ENCODE assay signal across 8 mouse cellular contexts in genomic region chr19:4879324-4879703, GRCm38 (mm10). TPM values are rescaled to one million over a fixed set of nuclear protein-coding genes. Genes with fewer than 3 reads are reported as not detected.
DNase-seq lines count a peak whose midpoint lies in the region; ATAC-seq and TF ChIP-seq lines count a peak whose summit lies in the region.

No protein-coding gene starts in this region.

- no peak for TF ChIP-seq POLR2A in MEL (IDR thresholded peaks at IDR 0.05; ENCODE audit: control insufficient read depth in 1 of 2, insufficient read depth in 1 of 2, low read depth in 1 of 2, low read length in 2 of 2, poor library complexity in 1 of 2)

- peak overlapping the region; percentile 94 for H3K4me2 ChIP-seq in heart, embryonic 13.5 days
- H3K4me2 ChIP-seq in hindbrain, embryonic 14.5 days (replicated peaks), result peak overlapping the region; percentile 93
- peak overlapping the region; percentile 69 for H3K4me2 ChIP-seq in midbrain, embryonic 13.5 days (replicated peaks)

- ATAC-seq in heart, embryonic 13.5 days (ENCODE audit: extremely low read depth, insufficient number of reproducible peaks, low FRiP score, low TSS enrichment), result no peak
- ATAC-seq in hindbrain, embryonic 14.5 days (ENCODE audit: low FRiP score), result no peak
- no peak for ATAC-seq in midbrain, embryonic 13.5 days

- H3K27ac ChIP-seq in heart, embryonic 13.5 days (replicated peaks), result no peak overlapping the region
- peak overlapping the region; percentile 66 for H3K27ac ChIP-seq in MEL (ENCODE audit: control insufficient read depth, low read depth, low read length)
- no peak overlapping the region for H3K27ac ChIP-seq in hindbrain, embryonic 14.5 days
- H3K27ac ChIP-seq in midbrain, embryonic 13.5 days, result no peak overlapping the region

- peak overlapping the region; percentile 91 for H3K9ac ChIP-seq in heart, embryonic 13.5 days
- peak overlapping the region; percentile 95 for H3K9ac ChIP-seq in MEL (ENCODE audit: control insufficient read depth, low read depth, low read length, poor library complexity, severe bottlenecking)
- H3K9ac ChIP-seq in hindbrain, embryonic 14.5 days, result peak overlapping the region; percentile 91
- peak overlapping the region; percentile 83 for H3K9ac ChIP-seq in midbrain, embryonic 13.5 days (replicated peaks)

- H3K4me1 ChIP-seq in heart, embryonic 13.5 days, result peaks cover 17% of the 10 kb centered on the region
- H3K4me1 ChIP-seq in MEL (ENCODE audit: control insufficient read depth in 1 of 2, insufficient read depth in 2 of 2, low read length in 2 of 2), result peaks cover 0 to 17% of the 10 kb centered on the region in 2 experiments; a peak in 2 of 4 replicates
- H3K4me1 ChIP-seq in hindbrain, embryonic 14.5 days (replicated peaks; ENCODE audit: control insufficient read depth, insufficient read depth, low read length), result peaks cover 14% of the 10 kb centered on the region
- H3K4me1 ChIP-seq in midbrain, embryonic 13.5 days (replicated peaks), result peaks cover 22% of the 10 kb centered on the region

- H3K4me3 ChIP-seq in heart, embryonic 13.5 days, result peak overlapping the region; percentile 93
- H3K4me3 ChIP-seq in MEL (ENCODE audit: control insufficient read depth in 1 of 2, insufficient read depth in 1 of 2, low read depth in 2 of 2, low read length in 2 of 2), result peak overlapping the region; percentile 88 to 94
- H3K4me3 ChIP-seq in hindbrain, embryonic 14.5 days (replicated peaks; ENCODE audit: low read length), result peak overlapping the region; percentile 93
- H3K4me3 ChIP-seq in midbrain, embryonic 13.5 days (replicated peaks), result peak overlapping the region; percentile 65

- no peak for DNase-seq in heart, adult 9 months (ENCODE audit: low spot score in 2 of 2)
- DNase-seq in MEL (ENCODE audit: low read depth, low spot score), result peak; percentile 38
- no peak for DNase-seq in hindbrain, embryonic 14.5 days (ENCODE audit: low spot score)
- DNase-seq in thymus, postnatal 25 days, result no peak
- no peak for DNase-seq in left cerebral cortex, adult 11 months (ENCODE audit: low spot score)
- DNase-seq in kidney, adult 11 months, result no peak

- H3K27me3 ChIP-seq in heart, embryonic 13.5 days (replicated peaks), result peaks cover 13% of the 10 kb centered on the region
- H3K27me3 ChIP-seq in MEL (ENCODE audit: control insufficient read depth in 1 of 2, insufficient read depth in 2 of 2, low read length in 2 of 2), result no peaks in the 10 kb centered on the region
- H3K27me3 ChIP-seq in hindbrain, embryonic 14.5 days (ENCODE audit: control insufficient read depth, insufficient read depth, low read length), result no peaks in the 10 kb centered on the region
- peaks cover 10% of the 10 kb centered on the region; the same call in 1 of the 2 replicates for H3K27me3 ChIP-seq in midbrain, embryonic 13.5 days

- TF ChIP-seq RAD21 in MEL (IDR thresholded peaks at IDR 0.05; ENCODE audit: low read depth, low read length), result no peak

- peaks cover 16% of the 10 kb centered on the region for H3K79me2 ChIP-seq in MEL (ENCODE audit: control insufficient read depth, insufficient read depth, low read length, poor library complexity)

- WGBS in heart, embryonic 13.5 days, result 58% methylated on average over 10 of the region's 10 CpGs
- WGBS in hindbrain, embryonic 14.5 days, result 69% methylated on average over 10 of the region's 10 CpGs
- 68% methylated on average over 10 of the region's 10 CpGs for WGBS in midbrain, embryonic 13.5 days

- no peak for TF ChIP-seq EP300 in MEL (IDR thresholded peaks at IDR 0.05; ENCODE audit: low read depth in 1 of 2, low read length in 2 of 2)

- no peaks in the 10 kb centered on the region for H3K9me3 ChIP-seq in heart, embryonic 13.5 days
- H3K9me3 ChIP-seq in MEL (replicated peaks; ENCODE audit: insufficient read depth, low read length), result no peaks in the 10 kb centered on the region
- H3K9me3 ChIP-seq in hindbrain, embryonic 14.5 days (ENCODE audit: control insufficient read depth, low read length), result no peaks in the 10 kb centered on the region
- H3K9me3 ChIP-seq in midbrain, embryonic 13.5 days, result no peaks in the 10 kb centered on the region

- H3K36me3 ChIP-seq in heart, embryonic 13.5 days, result peaks cover 11% of the 10 kb centered on the region
- peaks cover 0 to 9% of the 10 kb centered on the region in 2 experiments; a peak in 2 of 4 replicates for H3K36me3 ChIP-seq in MEL (ENCODE audit: control insufficient read depth in 1 of 2, insufficient read depth in 2 of 2, low read length in 2 of 2)
- peaks cover 18% of the 10 kb centered on the region; the same call in 1 of the 2 replicates for H3K36me3 ChIP-seq in hindbrain, embryonic 14.5 days (replicated peaks; ENCODE audit: control insufficient read depth, insufficient read depth)
- H3K36me3 ChIP-seq in midbrain, embryonic 13.5 days, result peaks cover 19% of the 10 kb centered on the region

- no peak for TF ChIP-seq CTCF in MEL (IDR thresholded peaks at IDR 0.05 in 2 of 3, conservative IDR thresholded peaks at IDR 0.05 in 1 of 3; ENCODE audit: control insufficient read depth in 1 of 3, insufficient read depth in 1 of 3, low read depth in 2 of 3, low read length in 3 of 3, poor library complexity in 1 of 3, severe bottlenecking in 1 of 3)

TF ChIP-seq in MEL, 35 proteins besides CTCF, POLR2A, EP300 and RAD21:
- peak; percentile 57 for TF ChIP-seq ZNF384 (IDR thresholded peaks at IDR 0.05; ENCODE audit: low read depth, low read length)
- no peak for TF ChIP-seq ELF1 (IDR thresholded peaks at IDR 0.05; ENCODE audit: low read depth, low read length)
- no peak for TF ChIP-seq GABPA (IDR thresholded peaks at IDR 0.05; ENCODE audit: low read depth, low read length)
- TF ChIP-seq MEF2A (IDR thresholded peaks at IDR 0.05; ENCODE audit: extremely low read depth, insufficient replicate concordance, low read depth, low read length, poor library complexity, severe bottlenecking), result no peak
- no peak for TF ChIP-seq TAL1 (IDR thresholded peaks at IDR 0.05; ENCODE audit: low read length)

RNA-seq across cellular contexts. Expression of gene Zdhhc24, which starts 0.8 kb away (rescaled TPM):
- polyA plus RNA-seq in heart, embryonic 13.5 days (2015; fragmentation: Nextera tagmentation; extraction: Ambion mirVana), result 8.4 and 8.6 TPM in 2 replicates
- 12.9 and 15.8 TPM in 2 replicates for total RNA-seq in MEL (2012; rRNA removed)
- 10 to 100 TPM in 1 of 2 experiments, not detected in 1; 21.1 TPM for polyA plus RNA-seq in MEL (2012; ENCODE audit: insufficient read depth in 1 of 2, insufficient read length in 2 of 2, low read depth in 1 of 2, low replicate concordance in 2 of 2, missing spikeins in 1 of 2)
- polyA plus RNA-seq in hindbrain, embryonic 14.5 days (2014; fragmentation: Nextera tagmentation; extraction: Ambion mirVana), result 17.0 and 17.7 TPM in 2 replicates
- polyA plus RNA-seq in midbrain, embryonic 13.5 days (2015; fragmentation: Nextera tagmentation; extraction: Ambion mirVana), result 22.7 and 24.1 TPM in 2 replicates

RNA-seq across cellular contexts. Expression of gene Actn3, which starts 1.6 kb away (rescaled TPM):
- polyA plus RNA-seq in heart, embryonic 13.5 days (2015; fragmentation: Nextera tagmentation; extraction: Ambion mirVana), result 2.8 and 3.9 TPM in 2 replicates
- 1.0 and 1.3 TPM in 2 replicates for total RNA-seq in MEL (2012; rRNA removed)
- under 1 TPM in 1 of 2 experiments, not detected in 1; 0.65 TPM for polyA plus RNA-seq in MEL (2012; ENCODE audit: insufficient read depth in 1 of 2, insufficient read length in 2 of 2, low read depth in 1 of 2, low replicate concordance in 2 of 2, missing spikeins in 1 of 2)
- polyA plus RNA-seq in hindbrain, embryonic 14.5 days (2014; fragmentation: Nextera tagmentation; extraction: Ambion mirVana), result 2.9 and 3.2 TPM in 2 replicates
- polyA plus RNA-seq in midbrain, embryonic 13.5 days (2015; fragmentation: Nextera tagmentation; extraction: Ambion mirVana), result 1.2 and 1.4 TPM in 2 replicates

RNA-seq across cellular contexts. Expression of gene Ctsf, which starts 24.4 kb away (rescaled TPM):
- polyA plus RNA-seq in heart, embryonic 13.5 days (2015; fragmentation: Nextera tagmentation; extraction: Ambion mirVana), result 40.5 and 42.2 TPM in 2 replicates
- total RNA-seq in MEL (2012; rRNA removed), result not detected in 2 replicates
- polyA plus RNA-seq in MEL (2012; ENCODE audit: insufficient read depth in 1 of 2, insufficient read length in 2 of 2, low read depth in 1 of 2, low replicate concordance in 2 of 2, missing spikeins in 1 of 2), result not detected
- polyA plus RNA-seq in hindbrain, embryonic 14.5 days (2014; fragmentation: Nextera tagmentation; extraction: Ambion mirVana), result 68.8 and 74.4 TPM in 2 replicates
- 59.0 and 67.5 TPM in 2 replicates for polyA plus RNA-seq in midbrain, embryonic 13.5 days (2015; fragmentation: Nextera tagmentation; extraction: Ambion mirVana)

RNA-seq across cellular contexts. Expression of gene Bbs1, which starts 27.1 kb away (rescaled TPM):
- polyA plus RNA-seq in heart, embryonic 13.5 days (2015; fragmentation: Nextera tagmentation; extraction: Ambion mirVana), result 2.2 and 2.5 TPM in 2 replicates
- total RNA-seq in MEL (2012; rRNA removed), result 1.2 and 1.4 TPM in 2 replicates
- 1 to 10 TPM in 1 of 2 experiments, not detected in 1; 1.9 TPM for polyA plus RNA-seq in MEL (2012; ENCODE audit: insufficient read depth in 1 of 2, insufficient read length in 2 of 2, low read depth in 1 of 2, low replicate concordance in 2 of 2, missing spikeins in 1 of 2)
- polyA plus RNA-seq in hindbrain, embryonic 14.5 days (2014; fragmentation: Nextera tagmentation; extraction: Ambion mirVana), result 12.5 and 12.9 TPM in 2 replicates
- 12.6 and 12.8 TPM in 2 replicates for polyA plus RNA-seq in midbrain, embryonic 13.5 days (2015; fragmentation: Nextera tagmentation; extraction: Ambion mirVana)

RNA-seq across cellular contexts. Expression of gene Ccdc87, which starts 40.1 kb away (rescaled TPM):
- polyA plus RNA-seq in heart, embryonic 13.5 days (2015; fragmentation: Nextera tagmentation; extraction: Ambion mirVana), result 0.04 TPM in 1 of 2 replicates, not detected in the other
- 0.04 TPM in 1 of 2 replicates, not detected in the other for total RNA-seq in MEL (2012; rRNA removed)
- polyA plus RNA-seq in MEL (2012; ENCODE audit: insufficient read depth in 1 of 2, insufficient read length in 2 of 2, low read depth in 1 of 2, low replicate concordance in 2 of 2, missing spikeins in 1 of 2), result under 1 TPM in 1 of 2 experiments, not detected in 1; 0.06 TPM
- 0.71 and 0.81 TPM in 2 replicates for polyA plus RNA-seq in hindbrain, embryonic 14.5 days (2014; fragmentation: Nextera tagmentation; extraction: Ambion mirVana)
- 0.30 and 0.36 TPM in 2 replicates for polyA plus RNA-seq in midbrain, embryonic 13.5 days (2015; fragmentation: Nextera tagmentation; extraction: Ambion mirVana)

Comparison
In these comparisons a context has a peak if more than half of its experiments do, and no peak if none do; other contexts are left out.
1. RNA of gene Ctsf, which starts 24.4 kb away (polyA plus RNA-seq): 68.8 to 74.4 TPM in hindbrain, embryonic 14.5 days, 59.0 to 67.5 TPM in midbrain, embryonic 13.5 days and 40.5 to 42.2 TPM in heart, embryonic 13.5 days; not detected in MEL; every median in the first group is over 10 times any median in the second.
2. Peak in every context shown above with its lines, with median percentiles within 50 percentile points of each other: H3K4me2 ChIP-seq, H3K4me3 ChIP-seq and H3K9ac ChIP-seq.